Mouse (Mus musculus) left cerebral cortex, adult 2 months (tissue): ENCODE data around the gene Prf1. TPM values are rescaled to one million over a fixed set of nuclear protein-coding genes. Genes with fewer than 3 reads are reported as not detected.

Source experiments
- DNase-seq, 2 experiments: peaks; one replicate each; pipeline ENCODE4 v3.0.0; 2021 to 2022; ENCODE audit warnings: low spot score in 2 of 2, mixed read lengths in 1 of 2; ENCODE audit errors: extremely low spot score in 1 of 2
- H3K27ac ChIP-seq: fragments of 200-600 bp; 2 replicates; pipeline ENCODE4 v1.8.1; 2022
- H3K4me3 ChIP-seq: fragments of 200-600 bp; 2 replicates; pipeline ENCODE4 v1.8.1; 2022
- CTCF ChIP-seq: fragments of 200-600 bp; IDR thresholded peaks from 2 replicates; pipeline ENCODE4 v1.8.1; 2022; ENCODE audit warnings: antibody characterized with exemption, mild to moderate bottlenecking, moderate library complexity
- intact Hi-C: fragments of 180-260 bp; cut with DNase I; formaldehyde crosslinking; loops from one replicate; pipeline ENCODE4 v1.15.1; 2025
- total RNA-seq, 2 experiments: library from RNA; stranded (reverse); gene quantifications; 2 replicates each; pipeline ENCODE4 v1.2.3; 2021

The Prf1 gene
- total RNA-seq, 2 experiments from 2014 or later, result not detected

- H3K4me3 ChIP-seq, result no peak overlapping the region
- no peak overlapping the region for H3K27ac ChIP-seq
- peak; percentile 94 for TF ChIP-seq CTCF
- intact Hi-C loops, result no loop called here
- DNase-seq, result peak; percentile 57 to 62
Observed at GRCm38 (mm10) chr10:61343950-61344349, 46.3 kb downstream of the Prf1 start.

GRCm38 (mm10) chr10:61345179-61345578, 47.5 kb downstream of the Prf1 start:
- no peak for TF ChIP-seq CTCF
- Histone ChIP-seq H3K27ac (no peak overlapping the region), H3K4me3 (no peak overlapping the region)
- intact Hi-C loops, result no loop called here
- DNase-seq, result no peak

DNA sequence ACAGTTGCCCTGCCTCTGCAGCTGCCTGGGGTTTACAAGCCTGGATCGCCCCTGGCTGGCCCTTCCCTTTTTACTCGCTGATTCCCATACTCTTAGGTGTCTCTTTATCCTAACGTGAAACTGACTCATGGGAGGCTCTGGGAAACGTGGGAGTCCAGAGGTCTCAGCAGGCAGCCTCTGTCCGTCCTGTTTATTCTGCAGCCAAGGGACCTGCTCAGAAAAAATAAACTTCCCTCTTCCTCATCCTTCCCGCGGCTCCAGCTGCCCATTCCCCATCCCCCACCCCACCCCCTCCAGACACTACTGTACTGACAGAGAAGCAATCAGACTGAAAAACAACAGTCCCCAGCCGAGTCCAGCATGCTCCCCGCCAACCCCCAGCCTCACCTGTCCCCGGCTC, 48.7 kb downstream of the Prf1 start:
- intact Hi-C loops, result no loop called here
- no peak for DNase-seq
- no peak overlapping the region for H3K27ac ChIP-seq
- no peak for TF ChIP-seq CTCF
- H3K4me3 ChIP-seq, result no peak overlapping the region

DNA sequence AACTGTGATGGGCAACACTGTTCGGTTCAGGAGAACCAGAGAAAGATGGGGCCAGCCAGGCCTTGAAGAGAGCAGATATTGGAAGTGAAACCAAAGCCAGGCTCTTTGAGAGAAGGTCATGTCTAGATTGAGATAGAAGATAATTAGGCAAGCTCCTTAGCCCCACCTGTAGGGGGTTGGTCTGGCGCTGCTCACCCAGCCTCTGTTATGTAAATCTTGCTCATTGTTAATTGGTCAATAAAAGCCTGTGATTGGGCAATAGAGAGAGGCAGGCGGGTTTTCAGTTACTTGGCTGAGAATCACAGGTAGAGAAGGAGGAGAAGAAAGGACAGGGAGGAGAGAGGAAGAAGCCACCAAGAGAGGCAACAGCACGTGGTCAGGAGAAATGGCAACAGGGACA, 53.6 kb downstream of the Prf1 start:
- H3K27ac ChIP-seq, result no peak overlapping the region
- intact Hi-C loops, result no loop called here
- H3K4me3 ChIP-seq, result no peak overlapping the region
- TF ChIP-seq CTCF, result no peak
- no peak for DNase-seq

Other genes with a start within 250 kb of the Prf1 start
- 10 to 100 TPM in 1 of 2 experiments, 1 to 10 TPM in 1; 8.9 to 11.0 TPM for gene Pcbd1, start 208.5 kb upstream of the Prf1 start, total RNA-seq
- gene Sgpl1, start 150.1 kb upstream of the Prf1 start, total RNA-seq, result 10 to 100 TPM; 21.8 to 23.1 TPM
- gene Tbata, start 125.9 kb upstream of the Prf1 start, total RNA-seq, result 1 to 10 TPM in 1 of 2 experiments, under 1 TPM in 1; 0.54 to 1.3 TPM
- under 1 TPM; 0.20 to 0.30 TPM for gene Adamts14, start 24.4 kb upstream of the Prf1 start, total RNA-seq
- 1 to 10 TPM; 8.1 to 8.3 TPM for gene Pald1, start 85.7 kb downstream of the Prf1 start, total RNA-seq
- not detected for gene Nodal, start 120.1 kb downstream of the Prf1 start, total RNA-seq
- 10 to 100 TPM; 45.2 to 47.5 TPM for gene Eif4ebp2, start 154.8 kb downstream of the Prf1 start, total RNA-seq
- 10 to 100 TPM; 17.6 to 18.2 TPM for gene Lrrc20, start 178.0 kb downstream of the Prf1 start, total RNA-seq